Mouse (Mus musculus) G1E (cell line): ENCODE data around the gene AU018091. TPM values are rescaled to one million over a fixed set of nuclear protein-coding genes. Genes with fewer than 3 reads are reported as not detected.
"Not testable (repeated sequence)": the region's sequence is repeated elsewhere in the genome, so short reads cannot be mapped to it uniquely, and the experiment has no call there.

Experiments
- ATAC-seq: 2 replicates; pipeline ENCODE4 v1.8.0; 2016; ENCODE audit warnings: mild to moderate bottlenecking; ENCODE audit not compliant: insufficient number of reproducible peaks, poor library complexity, low FRiP score, severe bottlenecking; ENCODE audit errors: extremely low read depth
- DNase-seq: peaks from one replicate; pipeline ENCODE4 v3.0.0; 2012; ENCODE audit warnings: low spot score
- H3K27me3 ChIP-seq: 2 replicates; pipeline ENCODE4 v1.6.1; 2012; ENCODE audit warnings: mild to moderate bottlenecking, low read length, inconsistent platforms; ENCODE audit not compliant: insufficient read depth
- H3K36me3 ChIP-seq: replicated peaks from 2 replicates; pipeline ENCODE3; 2012; ENCODE audit warnings: mild to moderate bottlenecking, inconsistent platforms
- H3K4me1 ChIP-seq: 2 replicates; pipeline ENCODE4 v1.6.1; 2012; ENCODE audit warnings: low read depth, low read length, inconsistent platforms, mixed read lengths; ENCODE audit not compliant: insufficient read depth
- H3K4me3 ChIP-seq: 2 replicates; pipeline ENCODE4 v1.5.1; 2012; ENCODE audit warnings: low read depth, mild to moderate bottlenecking, inconsistent platforms, low read length, moderate library complexity, mixed read lengths
- H3K9me3 ChIP-seq: replicated peaks from 2 replicates; pipeline ENCODE4 v1.6.1; 2012; ENCODE audit warnings: inconsistent platforms
- CTCF ChIP-seq: IDR thresholded peaks from 2 replicates; pipeline ENCODE4 v1.5.1; 2012; ENCODE audit warnings: low read depth, low read length, inconsistent platforms, mixed read lengths
- GATA1 ChIP-seq: IDR thresholded peaks from 2 replicates; pipeline ENCODE4 v1.6.1; 2012; ENCODE audit warnings: borderline replicate concordance, low read length, inconsistent platforms, mixed read lengths
- GATA2 ChIP-seq: IDR thresholded peaks from 2 replicates; pipeline ENCODE4 v1.6.1; 2012; ENCODE audit warnings: low read depth, low read length, inconsistent platforms, borderline replicate concordance
- POLR2AphosphoS5 ChIP-seq: IDR thresholded peaks from 2 replicates; pipeline ENCODE4 v1.6.1; 2012; ENCODE audit warnings: low read depth, low read length, inconsistent platforms; ENCODE audit not compliant: insufficient replicate concordance
- TAL1 ChIP-seq: conservative IDR thresholded peaks from 2 replicates; pipeline ENCODE4 v1.6.1; 2012; ENCODE audit warnings: low read depth, low read length, inconsistent platforms, mixed read lengths
- polyA plus RNA-seq: library from polyadenylated mRNA; stranded (reverse); fragments of >175 nt; gene quantifications from 2 replicates; pipeline ENCODE4 v1.2.3, GENCODE M21; 2012
- total RNA-seq, 2 experiments: library from RNA; stranded (forward) in 1 of 2; stranded (reverse) in 1 of 2; fragments of 200-1000 nt in 1 of 2; fragments of >200 nt in 1 of 2; fragmentation: Nextera tagmentation in 1 of 2; gene quantifications; 2 replicates each; pipeline ENCODE4 v1.2.3; 2014 to 2017

The AU018091 gene
- total and polyA plus RNA-seq, 3 experiments, result 0.05 TPM; not detected in 2

DNA sequence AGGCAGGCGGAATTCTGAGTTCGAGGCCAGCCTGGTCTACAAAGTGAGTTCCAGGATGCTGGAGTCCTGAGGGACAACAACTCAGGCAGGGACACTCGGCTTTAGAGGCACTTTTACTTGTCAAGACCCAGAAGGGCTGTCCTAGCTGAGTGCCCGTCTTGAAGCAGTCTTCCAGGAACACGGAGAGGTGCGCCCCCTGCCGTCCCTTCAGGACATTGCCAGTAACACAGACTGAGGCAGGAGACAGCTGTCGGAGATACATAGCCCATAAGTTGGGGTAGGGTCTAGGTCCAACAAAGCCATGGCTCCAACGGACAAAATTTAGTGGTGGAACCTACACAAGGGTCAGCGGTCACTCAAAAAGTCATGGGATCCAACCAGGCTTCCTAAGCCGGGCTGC, 29.9 kb upstream of the AU018091 start:
- H3K9me3 ChIP-seq, result peaks cover 2% of the 10 kb centered on the region; the same call in 1 of the 2 replicates
- DNase-seq (no peak), ATAC-seq (no peak)
- TF ChIP-seq POLR2AphosphoS5 (no peak), TAL1 (no peak), GATA2 (no peak), CTCF (no peak), GATA1 (no peak)
- no peak overlapping the region for H3K4me3 ChIP-seq
- no peaks in the 10 kb centered on the region for H3K36me3 ChIP-seq
- H3K27me3 ChIP-seq, result no peaks in the 10 kb centered on the region
- H3K4me1 ChIP-seq, result no peaks in the 10 kb centered on the region

DNA sequence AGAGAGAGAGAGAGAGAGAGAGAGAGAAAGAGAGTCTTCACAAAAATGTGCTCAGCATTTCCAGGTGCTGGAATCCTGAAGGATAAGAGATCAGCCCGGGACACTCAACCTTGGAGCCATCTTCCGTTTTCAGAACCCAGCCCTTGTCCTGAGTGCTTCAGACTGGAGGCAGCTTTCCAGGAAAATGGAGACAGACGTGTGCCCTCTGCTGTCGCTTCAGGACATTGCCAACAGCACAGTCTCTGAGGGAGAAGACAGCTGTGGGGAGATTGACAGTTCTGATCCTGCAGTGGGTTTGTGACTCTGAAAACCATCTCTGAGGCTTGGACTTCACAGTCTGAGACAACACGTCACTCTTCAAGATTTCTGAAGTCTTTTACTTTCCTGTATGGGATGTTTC, 26.8 kb upstream of the AU018091 start:
- Histone ChIP-seq H3K36me3 (no peaks in the 10 kb centered on the region), H3K4me3 (no peak overlapping the region), H3K9me3 (peaks cover 2% of the 10 kb centered on the region; the same call in 1 of the 2 replicates), H3K4me1 (no peaks in the 10 kb centered on the region), H3K27me3 (no peaks in the 10 kb centered on the region)
- DNase-seq (no peak), ATAC-seq (no peak)
- no peak for TF ChIP-seq POLR2AphosphoS5
- no peak for TF ChIP-seq GATA2
- TF ChIP-seq TAL1, result no peak
- TF ChIP-seq GATA1, result no peak
- TF ChIP-seq CTCF, result no peak

DNA sequence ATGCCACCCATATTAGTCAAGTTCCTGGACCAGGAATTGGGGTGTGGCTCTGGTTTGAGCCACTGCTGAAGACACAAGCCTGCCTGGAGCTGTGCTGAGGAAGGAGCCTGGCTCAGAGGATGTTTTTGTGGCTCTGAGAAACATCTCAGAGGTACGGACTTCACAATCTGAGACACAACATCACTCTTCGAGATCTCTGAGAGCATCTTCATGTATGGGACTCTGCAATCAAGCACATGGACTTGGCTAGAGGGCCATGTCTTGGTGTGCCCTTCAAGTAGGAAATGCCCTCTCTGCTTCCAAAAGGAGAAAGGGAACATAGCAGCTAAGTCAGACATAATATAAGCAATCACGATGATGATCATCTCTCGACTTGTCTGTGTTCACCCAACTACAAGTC, 25.5 kb upstream of the AU018091 start:
- TF ChIP-seq TAL1 (no peak), CTCF (no peak), GATA2 (no peak)
- Histone ChIP-seq H3K4me3 (no peak overlapping the region), H3K9me3 (peaks cover 2% of the 10 kb centered on the region; the same call in 1 of the 2 replicates), H3K27me3 (no peaks in the 10 kb centered on the region), H3K4me1 (no peaks in the 10 kb centered on the region), H3K36me3 (no peaks in the 10 kb centered on the region)
- DNase-seq (no peak), ATAC-seq (no peak)

DNA sequence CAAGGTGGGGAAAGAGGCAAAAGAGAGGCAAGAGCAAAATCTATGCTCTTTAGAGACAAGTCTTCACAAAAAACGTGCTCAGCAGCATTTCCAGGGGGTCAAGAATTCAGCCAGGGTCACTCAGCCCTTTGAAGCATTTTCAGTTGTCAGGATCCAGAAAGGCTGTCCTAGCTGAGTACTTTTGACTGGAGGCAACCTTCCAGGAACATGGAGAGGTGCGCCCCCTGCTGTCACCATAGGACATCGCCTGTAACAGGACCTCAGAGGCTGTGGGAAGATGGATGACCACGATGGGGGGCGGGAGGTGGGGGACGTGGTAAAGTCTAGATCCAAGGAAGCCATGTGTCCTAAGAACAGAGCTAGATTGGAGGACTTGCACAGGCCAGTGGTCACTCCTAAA, 24.9 kb upstream of the AU018091 start:
- H3K27me3 ChIP-seq, result no peaks in the 10 kb centered on the region
- DNase-seq (no peak), ATAC-seq (no peak)
- no peaks in the 10 kb centered on the region for H3K36me3 ChIP-seq
- no peaks in the 10 kb centered on the region for H3K4me1 ChIP-seq
- TF ChIP-seq GATA1 (no peak), POLR2AphosphoS5 (no peak), CTCF (no peak), TAL1 (no peak)
- peaks cover under 1% of the 10 kb centered on the region; the same call in 1 of the 2 replicates for H3K9me3 ChIP-seq
- no peak overlapping the region for H3K4me3 ChIP-seq

DNA sequence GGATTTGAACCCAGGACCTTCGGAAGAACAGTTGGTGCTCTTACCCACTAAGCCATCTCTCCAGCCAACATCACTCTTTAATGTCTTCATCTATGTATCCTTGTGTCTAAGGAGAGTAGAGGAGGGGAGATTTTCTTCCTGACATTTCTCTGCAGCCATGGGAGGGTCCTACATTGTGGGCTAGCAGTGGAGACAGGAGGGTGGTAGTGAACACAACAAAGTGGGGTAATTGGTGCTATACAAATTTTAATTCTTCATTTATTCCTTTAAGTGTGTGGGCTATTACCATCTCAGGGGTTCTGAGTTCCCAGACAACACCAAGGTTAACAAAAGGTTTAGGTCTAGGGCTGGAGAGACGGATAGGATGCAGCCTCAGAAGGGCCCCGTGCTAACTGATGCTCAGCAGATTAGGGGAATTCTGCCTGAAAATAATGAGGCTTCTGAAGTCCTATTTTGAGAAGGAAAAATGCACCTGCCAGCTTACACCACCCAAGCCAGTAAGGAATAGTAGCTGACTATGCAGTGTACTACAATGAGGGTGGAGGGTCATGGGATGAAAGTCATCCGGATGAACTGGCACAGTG, 24.1 kb upstream of the AU018091 start:
- H3K4me3 ChIP-seq, result no peak overlapping the region
- H3K4me1 ChIP-seq, result no peaks in the 10 kb centered on the region
- no peak for DNase-seq
- ATAC-seq, result no peak
- no peaks in the 10 kb centered on the region for H3K27me3 ChIP-seq
- TF ChIP-seq GATA1 (no peak), CTCF (no peak), POLR2AphosphoS5 (no peak), GATA2 (no peak), TAL1 (no peak)
- no peaks in the 10 kb centered on the region; the same call in 1 of the 2 replicates for H3K9me3 ChIP-seq
- no peaks in the 10 kb centered on the region for H3K36me3 ChIP-seq

DNA sequence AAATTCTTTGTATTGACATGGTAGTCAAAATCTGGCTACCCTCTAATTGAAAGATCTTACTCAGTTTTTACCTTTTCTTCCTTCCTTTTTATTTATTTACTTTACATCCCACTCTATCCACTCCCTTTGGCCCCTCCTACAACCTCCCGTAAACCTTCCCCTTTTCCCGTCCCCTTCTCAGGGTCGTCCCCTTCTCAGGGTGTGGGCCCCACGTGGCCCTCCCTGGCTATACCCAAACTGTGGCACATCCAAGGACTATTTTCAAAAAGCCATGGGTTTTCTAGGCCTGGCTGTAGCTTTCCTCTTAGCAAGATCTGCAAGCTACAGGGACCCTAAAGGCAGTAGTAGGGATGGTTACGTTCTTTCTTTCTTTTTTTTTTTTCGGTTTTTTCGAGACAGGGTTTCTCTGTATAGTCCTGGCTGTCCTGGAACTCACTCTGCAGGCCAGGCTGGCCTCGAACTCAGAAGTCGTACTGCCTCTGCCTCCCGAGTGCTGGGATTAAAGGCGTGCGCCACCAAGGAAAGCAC, 23.0 kb upstream of the AU018091 start:
- Histone ChIP-seq H3K4me3 (no peak overlapping the region), H3K27me3 (no peaks in the 10 kb centered on the region), H3K9me3 (no peaks in the 10 kb centered on the region; the same call in 1 of the 2 replicates), H3K36me3 (no peaks in the 10 kb centered on the region), H3K4me1 (no peaks in the 10 kb centered on the region)
- ATAC-seq (no peak), DNase-seq (no peak)
- TF ChIP-seq GATA1, result no peak
- TF ChIP-seq CTCF, result no peak
- no peak for TF ChIP-seq TAL1
- no peak for TF ChIP-seq POLR2AphosphoS5
- TF ChIP-seq GATA2, result no peak

DNA sequence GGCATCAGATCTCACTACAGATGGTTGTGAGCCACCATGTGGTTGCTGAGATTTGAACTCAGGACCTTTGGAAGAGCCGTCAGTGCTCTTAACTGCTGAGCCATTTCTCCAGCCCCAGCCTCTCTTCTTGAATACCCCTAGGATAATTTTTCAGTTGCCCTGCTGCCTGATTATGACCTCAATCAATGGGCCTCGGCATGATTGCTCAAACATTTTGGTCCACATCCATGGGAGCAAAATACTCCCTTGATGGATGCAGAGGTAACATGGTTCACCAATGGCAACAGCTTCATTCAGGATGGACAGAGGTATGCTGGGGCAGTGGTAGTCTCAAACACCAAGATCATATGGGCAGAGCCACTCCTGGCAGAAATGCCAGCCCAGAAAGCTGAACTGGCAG, 17.7 kb upstream of the AU018091 start:
- H3K4me3 ChIP-seq, H3K9me3 ChIP-seq, H3K36me3 ChIP-seq, H3K27me3 ChIP-seq, H3K4me1 ChIP-seq, ATAC-seq, DNase-seq: not testable (repeated sequence)
